Mouse (Mus musculus): ENCODE measurements at regions not wholly inside any gene's neighbourhood (a gene's known extent, or its start where the extent isn't known, plus 50 kb on each side); places are given as distances from the start of the nearest gene placed in this dataset.

DNA sequence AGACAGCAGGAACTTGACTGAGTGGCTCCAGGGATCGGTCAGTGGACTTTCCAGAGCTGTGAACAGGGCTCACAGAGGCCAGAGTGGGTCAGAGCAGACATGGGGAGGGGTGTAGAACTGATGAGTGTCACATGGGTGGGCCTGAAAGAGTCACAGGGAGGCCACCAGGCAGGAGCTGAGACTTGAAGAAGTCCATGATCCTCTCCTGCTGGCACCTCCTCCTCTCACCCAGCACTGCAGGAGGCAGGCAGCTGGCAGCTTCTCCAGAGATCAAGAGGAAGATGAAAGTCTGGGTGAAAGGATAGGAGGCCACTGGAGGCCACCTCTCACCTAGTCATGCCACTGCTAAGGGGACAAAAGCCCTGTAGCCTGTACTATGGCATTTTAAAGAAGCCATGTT, 54.5 kb upstream of the Tmem189 start:
- ATAC-seq (replicated peaks; ENCODE audit: low FRiP score, low read depth) (no peak), DNase-seq (ENCODE audit: low spot score) (no peak)
- H3K27me3 ChIP-seq (ENCODE audit: insufficient read depth, low read length): no peaks in the 10 kb centered on the region
- H3K9me3 ChIP-seq (replicated peaks; ENCODE audit: low read length): no peaks in the 10 kb centered on the region
- no peak overlapping the region for H3K9ac ChIP-seq (ENCODE audit: low read depth, low read length)
- 17% methylated on average over 1 of the region's 1 CpGs for WGBS
- H3K4me3 ChIP-seq (replicated peaks; ENCODE audit: low read depth, low read length): no peak overlapping the region
- no peaks in the 10 kb centered on the region for H3K36me3 ChIP-seq (ENCODE audit: insufficient read depth, low read length)
- no peak overlapping the region for H3K27ac ChIP-seq
- TF ChIP-seq CTCF (IDR thresholded peaks at IDR 0.05; ENCODE audit: low read depth): no peak
- H3K4me2 ChIP-seq (ENCODE audit: low read length): no peak overlapping the region
- no peaks in the 10 kb centered on the region; the same call in 1 of the 2 replicates for H3K4me1 ChIP-seq (replicated peaks; ENCODE audit: insufficient read depth, low read length)

DNA sequence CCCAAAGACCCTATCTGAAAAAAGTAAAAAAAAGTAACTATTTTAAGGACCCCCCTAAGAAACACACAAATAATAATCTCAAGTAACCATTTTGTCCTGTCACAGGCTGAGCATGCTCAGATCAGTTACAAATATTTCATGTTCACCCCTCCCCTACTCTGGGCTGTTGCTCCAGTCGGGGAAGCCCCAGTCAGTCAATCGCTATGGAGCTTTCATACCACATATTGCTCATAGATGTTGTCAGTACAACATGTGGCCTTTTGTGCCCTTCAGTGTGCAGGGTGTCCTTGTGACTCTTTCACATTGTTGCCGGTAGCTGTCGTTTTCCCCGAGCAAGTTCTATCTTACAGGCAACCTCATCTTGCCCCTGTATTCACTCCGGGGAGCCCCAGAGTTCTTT, 52.9 kb upstream of the Tmem189 start:
- Histone ChIP-seq H3K27me3 (ENCODE audit: insufficient read depth, low read length) (no peaks in the 10 kb centered on the region), H3K4me1 (replicated peaks; ENCODE audit: insufficient read depth, low read length) (no peaks in the 10 kb centered on the region; the same call in 1 of the 2 replicates), H3K36me3 (ENCODE audit: insufficient read depth, low read length) (no peaks in the 10 kb centered on the region), H3K4me3 (replicated peaks; ENCODE audit: low read depth, low read length) (no peak overlapping the region), H3K9ac (ENCODE audit: low read depth, low read length) (no peak overlapping the region), H3K9me3 (replicated peaks; ENCODE audit: low read length) (no peaks in the 10 kb centered on the region), H3K27ac (no peak overlapping the region), H3K4me2 (ENCODE audit: low read length) (no peak overlapping the region)
- ATAC-seq (replicated peaks; ENCODE audit: low FRiP score, low read depth): no peak
- no peak for DNase-seq (ENCODE audit: low spot score)
- WGBS: 70% methylated on average over 6 of the region's 6 CpGs
- TF ChIP-seq CTCF (IDR thresholded peaks at IDR 0.05; ENCODE audit: low read depth): no peak

DNA sequence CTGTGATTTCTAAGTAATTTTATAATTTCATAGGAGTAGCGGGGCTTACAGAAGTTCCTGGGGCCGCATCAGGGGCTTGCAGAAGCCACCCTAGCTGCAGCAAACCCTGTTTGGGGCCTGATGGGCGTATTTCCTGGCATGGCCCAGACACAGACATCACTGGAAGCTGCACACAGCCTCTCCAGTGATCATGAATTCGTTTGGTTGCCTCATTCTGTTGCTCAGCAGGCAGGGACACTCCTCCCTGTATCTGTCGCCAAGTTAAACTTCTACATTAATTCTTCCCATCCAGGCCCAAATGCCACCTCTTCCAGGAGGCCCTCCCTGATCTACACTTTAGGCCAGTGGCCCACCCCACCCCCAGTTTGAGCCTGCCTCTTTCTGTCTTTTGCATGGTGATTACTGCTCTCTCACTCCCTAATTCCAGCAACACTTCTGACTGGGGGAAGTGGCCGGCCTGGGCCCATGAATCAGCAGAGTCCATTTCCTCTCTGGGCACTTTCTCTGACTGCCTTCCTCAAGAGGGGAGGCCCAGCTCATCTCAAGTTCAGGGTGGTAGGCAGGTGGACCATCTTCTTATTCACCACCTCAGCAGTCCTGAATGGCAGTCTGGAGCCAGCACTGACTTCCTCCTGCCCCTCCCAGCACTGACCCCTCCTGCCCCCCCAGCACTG, 51.0 kb upstream of the Tmem189 start:
- H3K36me3 ChIP-seq (ENCODE audit: insufficient read depth, low read length): no peaks in the 10 kb centered on the region
- DNase-seq (ENCODE audit: low spot score) (no peak), ATAC-seq (replicated peaks; ENCODE audit: low FRiP score, low read depth) (no peak)
- no peak overlapping the region for H3K9ac ChIP-seq (ENCODE audit: low read depth, low read length)
- WGBS: 57% methylated on average over 6 of the region's 6 CpGs
- H3K27me3 ChIP-seq (ENCODE audit: insufficient read depth, low read length): no peaks in the 10 kb centered on the region
- no peak overlapping the region for H3K27ac ChIP-seq
- H3K4me1 ChIP-seq (replicated peaks; ENCODE audit: insufficient read depth, low read length): no peaks in the 10 kb centered on the region
- H3K4me2 ChIP-seq (ENCODE audit: low read length): no peak overlapping the region
- no peak for TF ChIP-seq CTCF (IDR thresholded peaks at IDR 0.05; ENCODE audit: low read depth)
- H3K4me3 ChIP-seq (replicated peaks; ENCODE audit: low read depth, low read length): no peak overlapping the region
- no peaks in the 10 kb centered on the region for H3K9me3 ChIP-seq (replicated peaks; ENCODE audit: low read length)

All from kidney, postnatal 0 days (tissue).